Mouse (Mus musculus): Measurements from ENCODE around the gene Myd88.
"Not testable (repeated sequence)": the region's sequence is repeated elsewhere in the genome, so short reads cannot be mapped to it uniquely, and the experiment has no call there.

The Myd88 gene

GRCm38 (mm10) chr9:119340909-119341816 is at the start of gene Myd88:
Myd88 (minus strand) TSS chr9:119341411.
- peak; percentile 97 for DNase-seq

DNA sequence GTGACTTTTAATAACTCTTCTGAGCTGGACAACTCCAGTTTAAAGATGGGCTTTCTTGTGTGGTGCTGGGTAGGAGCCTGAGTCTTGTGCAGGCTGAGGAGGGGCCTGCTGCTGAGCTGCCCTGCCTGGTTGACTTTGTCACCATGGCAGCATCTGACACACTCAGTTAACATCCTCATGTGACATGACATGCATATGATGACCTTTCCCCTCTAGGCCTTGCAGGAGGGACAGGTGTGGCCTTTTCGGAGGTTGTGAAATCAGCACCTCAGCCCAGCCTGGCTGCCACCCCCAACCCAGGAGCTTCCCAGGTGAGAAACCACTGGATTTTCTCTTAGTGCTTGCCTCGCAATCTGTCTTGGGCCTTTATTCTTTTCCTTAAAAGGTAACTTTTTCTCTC is 49.0 kb upstream of the Myd88 start:
- DNase-seq = no peak

DNA sequence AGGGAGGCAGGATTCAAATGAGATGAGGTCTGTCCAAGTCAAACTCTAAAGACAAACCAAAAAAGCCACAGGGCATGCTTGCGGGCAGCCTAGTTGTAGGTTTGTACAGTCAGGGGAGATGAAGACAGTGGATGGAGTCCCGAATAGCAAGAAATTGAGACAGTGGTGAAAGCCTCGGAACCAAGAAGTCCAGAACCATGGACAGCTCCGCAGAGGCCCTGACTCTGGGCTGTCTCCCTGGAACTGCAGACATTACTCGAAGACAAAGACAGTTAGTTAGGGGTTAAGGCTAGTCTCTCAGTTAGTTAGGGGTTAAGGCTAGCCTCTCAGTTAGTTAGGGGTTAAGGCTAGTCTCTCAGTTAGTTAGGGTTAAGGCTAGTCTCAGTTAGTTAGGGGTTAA is 47.7 kb upstream of the Myd88 start:
- DNase-seq = peak; percentile 67

- no peak for DNase-seq
These were observed 41.4 kb upstream of the Myd88 start for GRCm38 (mm10) chr9:119382603-119383002.

DNA sequence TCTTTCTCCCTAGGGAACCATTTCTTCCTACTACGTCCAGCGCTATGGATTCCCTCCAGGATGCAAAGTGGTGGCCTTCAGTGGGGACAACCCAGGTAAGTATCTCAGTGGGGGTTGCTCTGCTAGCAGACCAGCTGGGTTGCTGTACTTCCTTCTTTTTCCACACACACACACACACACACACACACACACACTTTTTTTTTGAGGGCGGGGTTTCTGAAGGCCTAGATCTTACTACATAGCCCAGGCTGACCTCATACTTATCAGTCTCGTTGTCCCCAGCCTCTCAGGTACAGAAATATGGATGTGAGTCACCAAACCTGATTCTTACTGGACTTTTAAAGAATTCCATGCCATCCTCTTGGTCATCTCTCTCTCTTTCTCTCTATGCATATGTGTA is 37.0 kb upstream of the Myd88 start:
- DNase-seq = no peak

- DNase-seq = no peak
These were observed 34.3 kb upstream of the Myd88 start for GRCm38 (mm10) chr9:119375556-119375955.

DNA sequence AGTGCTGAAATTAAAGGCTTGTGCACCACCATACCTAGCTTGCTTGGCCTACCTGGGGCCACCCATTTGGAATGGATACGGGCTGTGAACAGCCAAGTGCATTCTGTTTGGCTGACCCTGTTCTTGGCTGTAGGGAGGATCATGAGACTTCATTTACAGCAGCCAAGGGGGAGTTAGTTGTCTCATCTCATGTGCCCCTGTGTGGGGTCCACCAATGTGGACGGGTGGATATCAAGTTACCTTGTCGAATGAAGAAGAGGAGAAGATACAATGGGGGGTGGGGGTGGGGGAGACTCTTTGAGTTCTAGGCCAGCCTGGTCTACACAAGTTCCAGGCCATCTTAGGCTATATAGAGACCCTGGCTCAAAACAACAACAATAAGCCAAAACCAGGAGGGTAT is 33.8 kb upstream of the Myd88 start:
- no peak for DNase-seq

DNA sequence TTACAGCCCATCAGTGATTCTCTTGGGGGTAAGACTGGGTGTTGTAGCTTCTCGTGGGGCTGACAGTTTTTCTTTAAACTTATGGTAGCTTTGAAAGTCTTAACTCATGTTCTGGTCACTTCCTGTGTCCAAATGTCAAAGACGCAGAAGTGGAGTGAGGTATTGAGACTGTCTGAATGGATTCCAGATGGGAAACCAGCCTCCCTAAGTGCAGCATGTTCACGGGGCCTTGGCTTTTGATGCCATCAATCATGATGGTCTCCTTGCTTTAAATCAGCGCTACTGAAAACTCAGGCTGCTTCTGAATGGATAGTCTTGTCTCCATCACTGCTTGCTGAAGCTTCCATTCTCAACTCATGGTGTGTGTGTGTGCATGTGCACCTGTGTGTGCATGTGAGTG is 30.0 kb upstream of the Myd88 start:
- DNase-seq = no peak

GRCm38 (mm10) chr9:119370770-119371169 is 29.6 kb upstream of the Myd88 start:
- not testable (repeated sequence) for DNase-seq

GRCm38 (mm10) chr9:119368367-119368766 is 27.2 kb upstream of the Myd88 start:
- no peak for DNase-seq

GRCm38 (mm10) chr9:119365284-119365683 is 24.1 kb upstream of the Myd88 start, which contains the start of gene Slc22a14:
Slc22a14 (minus strand) TSS chr9:119365553.
- DNase-seq = peak; percentile 41

DNA sequence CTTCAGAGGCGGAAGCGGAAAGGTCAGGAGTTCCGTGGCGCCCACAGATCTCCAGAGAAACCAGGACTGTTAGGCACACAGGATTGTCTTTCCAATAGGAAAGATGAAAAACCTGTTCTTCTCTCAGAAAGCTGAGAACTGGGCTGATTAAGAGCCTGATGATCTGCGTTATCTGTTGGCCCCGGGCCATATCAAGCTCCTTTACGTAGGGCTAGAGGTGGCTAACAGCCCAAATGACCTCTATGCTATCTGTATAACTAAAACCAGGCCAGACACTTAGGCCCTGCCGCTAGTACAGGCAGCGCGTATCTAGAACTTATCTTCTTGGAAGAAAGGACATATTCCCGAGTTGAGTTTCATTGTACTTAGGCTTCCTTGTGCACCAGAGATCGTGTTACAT is 22.0 kb upstream of the Myd88 start:
- DNase-seq = no peak

DNA sequence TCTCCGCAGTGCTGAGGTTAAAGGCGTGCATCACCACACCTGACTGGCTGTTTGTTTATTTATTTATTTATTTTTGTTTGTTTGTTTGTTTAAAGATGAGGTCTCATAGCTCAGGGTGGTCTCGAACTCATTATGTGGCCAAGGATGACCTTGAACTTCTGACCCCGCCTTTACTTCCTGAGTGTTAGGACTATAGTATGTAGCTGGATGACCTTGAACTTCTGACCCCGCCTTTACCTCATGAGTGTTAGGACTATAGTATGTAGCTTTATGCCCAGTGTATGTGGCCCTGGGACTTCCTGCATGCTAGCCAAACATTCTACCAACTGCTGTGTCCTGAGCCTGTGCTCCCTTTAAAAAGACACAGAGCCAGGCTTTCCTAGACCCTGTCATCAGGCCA is 20.2 kb upstream of the Myd88 start:
- DNase-seq = no peak

GRCm38 (mm10) chr9:119358058-119358429 is 16.8 kb upstream of the Myd88 start:
- peak; percentile 73 for DNase-seq

- DNase-seq = peak; percentile 97
These were observed 16.3 kb upstream of the Myd88 start, which contains the start of gene Xylb for GRCm38 (mm10) chr9:119357331-119358057. Xylb (plus strand) TSS chr9:119357381.

GRCm38 (mm10) chr9:119355943-119356342 is 14.7 kb upstream of the Myd88 start:
- DNase-seq = no peak

DNA sequence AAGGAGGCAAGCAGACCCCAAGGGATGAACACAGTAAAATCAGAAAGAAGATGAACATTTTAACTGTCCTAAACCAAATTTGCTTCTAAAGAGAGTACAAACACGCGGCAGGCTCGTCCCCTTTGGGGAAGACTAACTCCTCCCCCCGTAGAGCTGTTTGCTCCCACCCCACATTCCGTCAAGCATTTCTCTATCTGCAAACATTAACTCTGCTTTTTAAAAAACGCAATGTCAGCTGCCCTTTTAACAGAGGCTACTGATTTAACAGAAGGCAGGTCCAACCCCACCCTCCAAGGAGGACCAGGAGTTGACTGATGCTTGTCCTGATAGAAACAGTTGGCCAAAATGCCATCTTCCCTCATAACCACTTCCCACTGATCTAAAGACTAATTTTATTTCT is 12.7 kb upstream of the Myd88 start:
- DNase-seq = peak; percentile 28

GRCm38 (mm10) chr9:119352060-119352459 is 10.8 kb upstream of the Myd88 start:
- peak; percentile 92 for DNase-seq

GRCm38 (mm10) chr9:119350947-119351705 is 9.9 kb upstream of the Myd88 start:
- peak; percentile 42 for DNase-seq

DNA sequence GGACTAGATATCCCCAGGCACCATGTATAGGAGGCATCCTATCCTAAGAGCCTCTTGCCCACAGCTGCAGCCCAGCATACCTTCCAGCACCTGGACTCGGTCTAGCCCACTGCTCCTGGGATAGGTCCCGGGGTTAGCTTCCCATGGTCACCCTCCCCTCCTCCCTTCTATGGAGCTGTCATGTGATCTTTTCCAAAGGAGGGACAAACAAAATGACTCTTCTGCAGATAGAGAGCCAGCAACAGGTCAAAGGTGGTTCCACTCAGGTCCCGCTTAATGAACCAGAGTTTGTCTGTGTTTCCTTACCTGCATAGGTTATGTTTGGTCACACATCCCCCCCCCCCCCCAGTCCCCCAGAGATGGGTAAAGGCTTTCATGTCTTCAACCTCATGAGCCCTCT is 9.3 kb upstream of the Myd88 start:
- DNase-seq = no peak

- DNase-seq = no peak
These were observed 5.2 kb upstream of the Myd88 start for GRCm38 (mm10) chr9:119346376-119346775.

DNA sequence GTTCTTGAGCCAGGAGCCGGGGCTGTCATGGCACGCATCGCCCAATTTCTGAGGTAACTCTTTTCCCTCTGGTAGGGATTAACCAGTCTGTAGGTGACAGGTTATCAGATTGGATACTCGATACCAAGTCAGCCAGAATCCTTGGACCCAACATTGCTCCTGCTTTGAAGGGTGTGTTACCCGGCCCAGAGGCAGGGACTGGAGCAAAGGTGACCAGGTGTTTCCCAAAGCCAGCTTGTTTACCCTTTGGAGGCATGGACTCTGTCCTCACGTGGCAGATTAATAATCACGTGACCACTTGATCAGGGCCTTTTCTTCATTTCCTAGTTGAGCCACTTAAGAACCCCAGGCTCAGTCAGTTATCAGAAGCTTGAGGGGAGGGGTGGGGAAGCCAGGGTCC is 1.5 kb upstream of the Myd88 start:
- no peak for DNase-seq

- DNase-seq = no peak
These were observed 1.0 kb downstream of the Myd88 start for GRCm38 (mm10) chr9:119340212-119340580.

Data from kidney, postnatal 10 days (tissue).